Mouse (Mus musculus) heart, embryonic 15.5 days (tissue): Measurements from ENCODE around the gene Cby1. TPM values are rescaled to one million over a fixed set of nuclear protein-coding genes. Genes with fewer than 3 reads are reported as not detected.

Experiments used
- ATAC-seq: fragments of 200-750 bp; cut with Nextera tagmentation; replicated peaks from 2 replicates; pipeline ENCODE4 v1.8.0; 2017; ENCODE audit warnings: low read depth, moderate TSS enrichment; ENCODE audit not compliant: insufficient number of reproducible peaks, insufficient read depth, low FRiP score
- H3K27ac ChIP-seq: fragments of 300-500 bp; sonication (generic); 2 replicates; pipeline ENCODE4 v1.5.1; 2015; ENCODE audit warnings: mild to moderate bottlenecking, inconsistent platforms
- H3K27me3 ChIP-seq: fragments of 300-500 bp; sonication (generic); 2 replicates; pipeline ENCODE4 v1.6.1; 2015; ENCODE audit warnings: inconsistent platforms
- H3K36me3 ChIP-seq: fragments of 300-500 bp; sonication (generic); 2 replicates; pipeline ENCODE4 v1.6.1; 2015; ENCODE audit warnings: mild to moderate bottlenecking, inconsistent platforms
- H3K4me1 ChIP-seq: fragments of 300-500 bp; sonication (generic); replicated peaks from 2 replicates; pipeline ENCODE4 v1.6.1; 2015; ENCODE audit warnings: inconsistent platforms
- H3K4me2 ChIP-seq: fragments of 300-500 bp; sonication (generic); 2 replicates; pipeline ENCODE4 v1.6.1; 2015; ENCODE audit warnings: inconsistent platforms, mild to moderate bottlenecking, moderate library complexity
- H3K4me3 ChIP-seq: fragments of 300-500 bp; sonication (generic); 2 replicates; pipeline ENCODE4 v1.5.1; 2015; ENCODE audit warnings: mild to moderate bottlenecking, inconsistent platforms
- H3K9ac ChIP-seq: fragments of 300-500 bp; sonication (generic); 2 replicates; pipeline ENCODE4 v1.6.1; 2015; ENCODE audit warnings: mild to moderate bottlenecking, inconsistent platforms
- H3K9me3 ChIP-seq: fragments of 300-500 bp; sonication (generic); replicated peaks from 2 replicates; pipeline ENCODE4 v1.6.1; 2016; ENCODE audit warnings: inconsistent platforms
- WGBS: fragments of 180-500 bp; shearing (Covaris S2); methylation state at CpG from one replicate; pipeline ENCODE4 v1.1.7; 2015; ENCODE audit warnings: mixed read lengths; 5-methylcytosine and 5-hydroxymethylcytosine counted together
- polyA plus RNA-seq: library from polyadenylated mRNA; unstranded; fragments of >200 nt; fragmentation: Nextera tagmentation; extraction: Ambion mirVana; gene quantifications from 2 replicates; pipeline ENCODE4 v1.2.1, GENCODE M21; 2015

Gene Cby1
- polyA plus RNA-seq, 1 experiment from 2014 or later, result 52.5 TPM

GRCm38 (mm10) chr15:79681973-79682372 lies 23.0 kb downstream of the Cby1 start:
- H3K9ac ChIP-seq, result no peak overlapping the region
- peak overlapping the region; percentile 68 for H3K27ac ChIP-seq
- H3K4me1 ChIP-seq, result peaks cover 58% of the 10 kb centered on the region
- H3K27me3 ChIP-seq, result no peaks in the 10 kb centered on the region
- ATAC-seq, result 0 out of 2 replicates have a peak, but pooled peaks have one; percentile 50
- peak overlapping the region; percentile 73 for H3K4me2 ChIP-seq
- 74% methylated on average over 4 of the region's 4 CpGs for WGBS
- H3K9me3 ChIP-seq, result no peaks in the 10 kb centered on the region
- no peaks in the 10 kb centered on the region for H3K36me3 ChIP-seq
- H3K4me3 ChIP-seq, result peak overlapping the region; percentile 21; the same call in 1 of the 2 replicates

- no peaks in the 10 kb centered on the region for H3K27me3 ChIP-seq
- WGBS, result 51% methylated on average over 6 of the region's 6 CpGs
- H3K4me1 ChIP-seq, result peaks cover 58% of the 10 kb centered on the region
- ATAC-seq, result no peak
- H3K4me3 ChIP-seq, result peak overlapping the region; percentile 21
- peak overlapping the region; percentile 73 for H3K4me2 ChIP-seq
- no peaks in the 10 kb centered on the region for H3K9me3 ChIP-seq
- H3K27ac ChIP-seq, result peak overlapping the region; percentile 68
- H3K36me3 ChIP-seq, result no peaks in the 10 kb centered on the region
- H3K9ac ChIP-seq, result peak overlapping the region; percentile 36
Observed at GRCm38 (mm10) chr15:79683146-79683545, 24.1 kb downstream of the Cby1 start.

DNA sequence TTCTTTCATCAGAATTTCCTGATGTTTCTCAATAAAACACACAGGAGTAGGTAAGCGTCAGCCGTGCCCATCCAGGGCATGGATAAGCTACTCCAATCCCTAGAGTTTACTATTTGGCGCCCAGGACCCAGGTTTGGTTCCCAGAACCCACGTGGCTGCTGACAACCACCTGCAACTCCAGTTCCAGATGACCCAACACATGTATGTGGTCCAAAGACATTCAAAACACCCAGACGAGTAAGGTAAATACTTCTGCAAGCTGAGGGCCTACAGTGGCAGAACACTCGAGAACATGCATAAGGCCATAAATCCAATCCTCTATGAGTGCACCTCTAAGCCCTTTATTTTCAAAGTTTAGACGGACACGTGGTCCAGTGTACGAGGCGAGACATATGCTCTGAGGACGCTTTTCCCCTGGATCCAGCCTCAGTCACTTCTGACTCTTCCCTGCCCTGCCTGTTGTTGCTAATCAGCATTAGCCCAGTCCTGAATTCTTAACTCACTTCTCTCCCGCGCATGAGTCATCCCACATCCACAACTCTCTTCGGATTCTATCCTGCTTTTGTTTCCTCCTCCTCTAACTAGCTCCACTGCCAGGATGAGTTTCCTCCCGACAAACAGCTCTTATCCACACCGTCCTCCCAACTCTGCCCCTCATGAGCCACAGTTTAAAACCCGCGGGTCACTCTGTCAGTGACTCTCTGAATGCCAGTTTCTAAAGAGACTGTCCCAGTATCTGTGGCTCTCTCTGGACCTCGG lies 24.9 kb downstream of the Cby1 start:
- H3K9ac ChIP-seq, result peak overlapping the region; percentile 91
- H3K4me3 ChIP-seq, result peak overlapping the region; percentile 83
- H3K36me3 ChIP-seq, result no peaks in the 10 kb centered on the region
- H3K9me3 ChIP-seq, result no peaks in the 10 kb centered on the region
- peak overlapping the region; percentile 68 for H3K27ac ChIP-seq
- H3K27me3 ChIP-seq, result no peaks in the 10 kb centered on the region
- no peak for ATAC-seq
- H3K4me1 ChIP-seq, result peaks cover 63% of the 10 kb centered on the region
- H3K4me2 ChIP-seq, result peak overlapping the region; percentile 73
- WGBS, result 39% methylated on average over 19 of the region's 19 CpGs

DNA sequence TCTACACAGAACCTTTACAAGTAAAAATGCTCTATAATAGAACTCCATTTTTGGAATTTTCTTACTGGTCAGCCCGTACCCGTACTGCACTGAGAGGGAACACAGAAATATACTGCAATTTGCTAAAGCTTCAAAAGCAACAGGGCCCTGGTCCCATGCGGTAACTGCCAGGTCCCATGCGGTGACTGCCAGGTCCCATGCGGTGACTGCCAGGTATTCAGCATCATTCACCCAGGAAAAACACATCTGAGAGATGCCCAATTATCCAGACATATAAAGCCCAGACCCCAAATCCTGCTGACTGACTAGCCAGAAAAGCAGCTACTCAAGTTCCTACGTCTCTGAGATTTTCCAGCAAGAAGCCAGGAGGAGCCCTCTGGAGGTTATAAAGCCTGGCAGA lies 25.6 kb downstream of the Cby1 start:
- Histone ChIP-seq H3K27ac (peak overlapping the region; percentile 68), H3K9ac (peak overlapping the region; percentile 91), H3K27me3 (no peaks in the 10 kb centered on the region), H3K36me3 (no peaks in the 10 kb centered on the region), H3K9me3 (no peaks in the 10 kb centered on the region), H3K4me1 (peaks cover 65% of the 10 kb centered on the region), H3K4me3 (peak overlapping the region; percentile 83), H3K4me2 (peak overlapping the region; percentile 73)
- no peak for ATAC-seq
- 71% methylated on average over 6 of the region's 6 CpGs for WGBS

- Histone ChIP-seq H3K4me2 (peak overlapping the region; percentile 73), H3K4me3 (peak overlapping the region; percentile 83), H3K9me3 (no peaks in the 10 kb centered on the region), H3K27me3 (no peaks in the 10 kb centered on the region), H3K4me1 (peaks cover 70% of the 10 kb centered on the region), H3K36me3 (no peaks in the 10 kb centered on the region), H3K9ac (peak overlapping the region; percentile 91), H3K27ac (peak overlapping the region; percentile 99)
- no peak for ATAC-seq
- WGBS, result 26% methylated on average over 6 of the region's 6 CpGs
Observed at GRCm38 (mm10) chr15:79685141-79685641, 26.2 kb downstream of the Cby1 start.

DNA sequence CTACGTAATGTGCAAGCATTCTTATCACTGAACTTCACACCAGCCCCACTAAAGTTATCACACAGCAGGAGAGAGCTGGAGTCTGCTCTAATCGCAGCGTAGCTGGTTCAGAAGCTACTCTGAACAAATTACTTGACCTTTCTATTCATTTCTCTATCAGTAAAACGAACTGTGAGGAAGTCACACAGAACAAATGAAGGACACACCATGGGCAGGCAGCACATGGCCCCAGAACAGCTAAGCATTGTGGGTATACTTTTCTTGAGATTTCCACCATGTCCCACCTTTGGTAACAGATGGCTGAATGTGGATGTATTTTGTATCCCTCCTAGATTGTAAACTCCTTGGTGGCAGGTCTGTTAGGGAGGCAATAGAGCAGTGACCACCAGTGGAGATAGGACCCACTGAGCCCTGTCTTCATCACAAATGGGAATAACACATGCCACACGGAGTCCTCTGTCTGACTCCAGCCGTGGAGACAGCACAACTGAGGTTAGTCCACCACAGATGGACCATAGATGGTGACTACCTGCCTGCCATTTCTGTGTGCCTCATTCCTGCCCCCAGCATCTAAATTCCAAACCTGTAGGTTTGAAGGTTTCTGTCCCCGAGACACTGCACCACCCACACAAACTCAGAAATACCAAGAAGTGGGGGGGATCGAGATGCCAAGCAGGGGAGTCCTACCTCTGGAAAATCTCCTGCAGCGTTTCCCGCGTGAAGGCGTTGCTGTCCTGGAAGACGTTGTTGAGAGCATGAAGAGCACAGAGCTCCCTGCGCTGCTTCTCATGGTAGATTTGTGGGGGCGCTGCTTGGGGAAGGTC lies 27.3 kb downstream of the Cby1 start:
- Histone ChIP-seq H3K27me3 (no peaks in the 10 kb centered on the region), H3K9me3 (no peaks in the 10 kb centered on the region), H3K9ac (peak overlapping the region; percentile 91), H3K27ac (peak overlapping the region; percentile 99), H3K4me3 (peak overlapping the region; percentile 83), H3K4me1 (peaks cover 63% of the 10 kb centered on the region), H3K4me2 (peak overlapping the region; percentile 73), H3K36me3 (no peaks in the 10 kb centered on the region)
- WGBS, result 3% methylated on average over 15 of the region's 15 CpGs
- ATAC-seq, result no peak

DNA sequence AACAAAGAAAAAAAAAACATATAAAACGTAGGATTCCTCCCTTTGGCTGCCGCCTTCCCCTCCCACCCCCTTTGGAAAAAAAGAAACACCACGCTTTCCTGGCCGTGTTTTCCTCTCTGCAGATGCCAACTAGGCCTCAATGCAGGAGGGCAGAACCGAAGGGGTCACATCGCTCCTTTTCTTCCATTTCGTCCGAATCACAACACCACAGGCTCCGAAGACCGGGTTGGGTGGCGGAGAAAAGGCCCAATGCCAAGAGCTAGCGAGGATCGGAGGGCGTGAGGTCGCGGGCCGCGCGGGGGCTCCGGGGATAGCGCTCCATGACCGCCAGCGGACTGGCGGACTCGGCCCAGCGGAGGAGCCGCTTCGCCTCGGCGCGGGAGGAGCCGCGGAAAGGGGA lies 28.2 kb downstream of the Cby1 start:
- Histone ChIP-seq H3K4me2 (peak overlapping the region; percentile 73), H3K27ac (peak overlapping the region; percentile 99), H3K36me3 (no peaks in the 10 kb centered on the region), H3K9me3 (no peaks in the 10 kb centered on the region), H3K27me3 (no peaks in the 10 kb centered on the region), H3K4me1 (peaks cover 64% of the 10 kb centered on the region), H3K4me3 (peak overlapping the region; percentile 83), H3K9ac (peak overlapping the region; percentile 91)
- 0 out of 2 replicates have a peak, but pooled peaks have one; percentile 0 for ATAC-seq
- 0% methylated on average over 33 of the region's 33 CpGs for WGBS

DNA sequence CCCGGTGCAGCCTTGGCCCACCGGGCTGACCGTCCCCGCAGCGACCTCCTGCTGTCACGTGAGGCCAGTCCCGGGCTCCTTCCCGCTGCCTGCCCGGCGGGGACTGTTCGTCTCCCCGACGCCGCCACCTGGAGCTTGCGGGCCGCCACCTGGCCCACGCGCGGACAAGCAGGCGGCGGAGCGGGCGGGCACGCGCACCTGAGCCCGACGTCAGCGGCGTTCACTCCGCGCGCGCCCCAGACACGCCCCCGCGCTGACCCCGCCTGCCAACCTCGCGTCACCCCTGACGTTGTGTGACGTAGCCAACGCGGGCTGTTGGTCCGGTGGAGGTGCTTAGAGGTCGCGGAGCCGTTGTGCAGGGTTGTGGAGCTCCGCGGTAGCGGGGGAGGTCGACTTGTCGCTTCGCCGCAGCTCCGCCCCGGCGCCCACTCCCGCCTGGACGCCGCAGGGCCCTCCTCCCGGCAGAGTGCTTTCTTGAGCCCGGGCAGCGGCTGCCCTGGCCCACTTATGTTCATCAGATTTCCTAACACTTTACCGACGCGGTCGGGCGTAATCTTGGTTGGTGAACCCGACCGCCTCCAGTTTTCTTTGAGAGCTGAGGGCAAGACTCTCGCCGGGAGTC lies 28.8 kb downstream of the Cby1 start, which contains the start of gene Josd1:
Gene Josd1, minus strand, starts transcription at position 274 of the 622 bp plus-strand sequence.
- WGBS, result under 1% methylated on average over 68 of the region's 72 CpGs
- peak within 1 kb of the TSS; percentile 91 for H3K9ac ChIP-seq
- peak within 1 kb of the TSS; percentile 99 for H3K27ac ChIP-seq
- H3K9me3 ChIP-seq, result no peaks in the 10 kb centered on the region
- no peaks in the 10 kb centered on the region for H3K27me3 ChIP-seq
- ATAC-seq, result peak; percentile 78
- peak within 1 kb of the TSS; percentile 73 for H3K4me2 ChIP-seq
- H3K36me3 ChIP-seq, result no peaks in the 10 kb centered on the region
- H3K4me1 ChIP-seq, result peaks cover 58% of the 10 kb centered on the region
- peak within 1 kb of the TSS; percentile 83 for H3K4me3 ChIP-seq

DNA sequence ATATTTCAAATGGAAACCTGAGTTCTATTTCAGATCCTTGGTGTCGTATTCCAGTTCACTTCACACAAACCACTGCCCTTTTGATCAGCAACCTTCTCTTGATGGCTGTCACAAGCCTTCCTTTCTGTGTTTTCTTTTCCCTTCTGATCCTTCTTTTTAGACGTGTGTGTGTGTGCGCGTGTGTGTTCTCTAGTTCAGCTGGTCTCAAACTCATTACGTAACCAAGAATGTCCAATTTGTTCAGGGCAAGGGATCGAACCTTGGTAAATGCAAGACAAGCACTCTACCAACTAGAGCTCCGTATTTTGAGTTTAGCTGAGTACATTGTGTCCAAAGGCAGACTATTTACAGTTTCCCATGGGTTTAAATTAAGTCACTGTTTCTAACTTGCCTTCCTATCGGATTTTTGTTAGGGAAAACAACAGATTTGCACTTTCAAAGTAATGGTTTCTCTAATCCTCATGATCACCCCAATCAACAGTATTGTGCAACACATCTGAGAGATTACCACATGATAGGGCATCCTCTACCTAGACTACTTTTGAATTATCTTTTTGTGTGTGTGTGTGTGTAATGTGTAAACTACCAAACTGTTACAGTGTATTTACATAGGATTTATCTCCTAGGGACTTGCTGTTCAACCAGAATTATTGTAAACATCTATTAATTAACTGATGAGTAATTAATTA lies 29.4 kb downstream of the Cby1 start:
- Histone ChIP-seq H3K27ac (peak overlapping the region; percentile 99), H3K9me3 (no peaks in the 10 kb centered on the region), H3K9ac (peak overlapping the region; percentile 91), H3K4me3 (peak overlapping the region; percentile 83), H3K27me3 (no peaks in the 10 kb centered on the region), H3K4me2 (peak overlapping the region; percentile 73), H3K4me1 (peaks cover 56% of the 10 kb centered on the region), H3K36me3 (no peaks in the 10 kb centered on the region)
- 5% methylated on average over 8 of the region's 8 CpGs for whole genome bisulfite sequencing
- no peak for ATAC-seq

DNA sequence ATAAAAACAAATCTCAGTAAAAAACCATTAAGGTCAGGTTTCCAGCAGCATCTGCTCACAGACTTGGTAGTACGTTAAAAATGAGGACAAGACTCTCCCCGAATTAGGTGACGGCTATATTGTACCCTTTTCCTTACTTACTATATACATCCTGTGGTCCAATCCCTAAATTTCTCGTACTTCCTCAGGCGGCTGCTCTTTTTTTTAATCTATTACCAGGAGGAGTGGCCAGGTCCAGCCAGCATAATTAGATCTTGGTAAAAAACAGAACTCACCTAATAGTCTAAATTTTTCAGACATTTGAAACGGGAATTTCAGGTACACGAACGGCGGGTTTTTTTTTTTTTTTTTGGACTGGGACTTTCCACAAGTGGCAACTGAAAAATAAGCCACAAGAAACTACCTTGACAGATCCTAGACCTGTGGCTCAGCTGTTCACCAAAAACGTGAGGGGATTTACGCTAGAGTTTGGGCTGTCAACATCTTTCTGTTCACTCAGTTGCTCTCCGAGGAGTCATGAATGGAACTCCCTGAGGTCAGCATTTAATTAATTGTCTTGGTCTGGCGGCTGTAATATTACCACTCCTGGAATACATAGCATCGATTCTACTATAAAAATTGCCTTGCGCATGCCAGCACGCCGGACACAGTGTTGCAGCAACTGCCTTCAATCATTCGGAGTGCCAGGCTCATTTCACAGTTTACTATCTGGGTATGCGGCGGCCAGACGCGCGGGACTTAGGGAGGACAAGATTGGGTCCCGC lies 30.8 kb downstream of the Cby1 start:
- H3K9me3 ChIP-seq, result no peaks in the 10 kb centered on the region
- H3K36me3 ChIP-seq, result peaks cover under 1% of the 10 kb centered on the region; the same call in 1 of the 2 replicates
- H3K4me2 ChIP-seq, result peak overlapping the region; percentile 64
- H3K4me1 ChIP-seq, result peaks cover 48% of the 10 kb centered on the region
- peak overlapping the region; percentile 68 for H3K27ac ChIP-seq
- H3K9ac ChIP-seq, result peak overlapping the region; percentile 21
- peak overlapping the region; percentile 81 for H3K4me3 ChIP-seq
- no peak for ATAC-seq
- 17% methylated on average over 24 of the region's 24 CpGs for WGBS
- no peaks in the 10 kb centered on the region for H3K27me3 ChIP-seq
